Mouse (Mus musculus) midbrain, embryonic 16.5 days (tissue): ENCODE measurements around the gene Ppp1r32. TPM values are rescaled to one million over a fixed set of nuclear protein-coding genes. Genes with fewer than 3 reads are reported as not detected.

ENCODE experiments used
- ATAC-seq: fragments of 200-750 bp; cut with Nextera tagmentation; 2 replicates; pipeline ENCODE4 v1.8.0; 2017; ENCODE audit warnings: moderate TSS enrichment
- H3K27ac ChIP-seq: fragments of 300-500 bp; sonication (generic); 2 replicates; pipeline ENCODE4 v1.5.1; 2014; ENCODE audit warnings: mild to moderate bottlenecking, low read length, mixed read lengths
- H3K27me3 ChIP-seq: fragments of 300-500 bp; sonication (generic); 2 replicates; pipeline ENCODE4 v1.6.1; 2014; ENCODE audit warnings: low read depth, low read length, mixed read lengths; ENCODE audit not compliant: control insufficient read depth, insufficient read depth
- H3K36me3 ChIP-seq: fragments of 300-500 bp; sonication (generic); 2 replicates; pipeline ENCODE4 v1.6.1; 2014; ENCODE audit warnings: mild to moderate bottlenecking, low read length, moderate library complexity, mixed read lengths; ENCODE audit not compliant: control insufficient read depth, insufficient read depth
- H3K4me1 ChIP-seq: fragments of 300-500 bp; sonication (generic); 2 replicates; pipeline ENCODE4 v1.6.1; 2014; ENCODE audit warnings: mild to moderate bottlenecking, low read length, mixed read lengths; ENCODE audit not compliant: control insufficient read depth, insufficient read depth
- H3K4me2 ChIP-seq: fragments of 300-500 bp; sonication (generic); 2 replicates; pipeline ENCODE4 v1.6.1; 2014; ENCODE audit warnings: mild to moderate bottlenecking, low read length, mixed read lengths
- H3K4me3 ChIP-seq: fragments of 300-500 bp; sonication (generic); 2 replicates; pipeline ENCODE4 v1.5.1; 2014; ENCODE audit warnings: low read depth, mild to moderate bottlenecking, low read length, moderate library complexity, mixed read lengths
- H3K9ac ChIP-seq: fragments of 300-500 bp; sonication (generic); 2 replicates; pipeline ENCODE4 v1.6.1; 2014; ENCODE audit warnings: low read depth, low read length, mixed read lengths
- H3K9me3 ChIP-seq: fragments of 300-500 bp; sonication (generic); replicated peaks from 2 replicates; pipeline ENCODE4 v1.6.1; 2014; ENCODE audit warnings: mild to moderate bottlenecking, low read length, mixed read lengths; ENCODE audit not compliant: control insufficient read depth, poor library complexity, severe bottlenecking
- WGBS: fragments of 180-500 bp; shearing (Covaris S2); extraction: QIAGEN DNeasy Blood & Tissue Kit; methylation state at CpG from one replicate; pipeline ENCODE4 v1.1.7; 2014; 5-methylcytosine and 5-hydroxymethylcytosine counted together
- polyA plus RNA-seq: library from polyadenylated mRNA; unstranded; fragments of >200 nt; fragmentation: Nextera tagmentation; extraction: Ambion mirVana; gene quantifications from 2 replicates; pipeline ENCODE4 v1.2.1, GENCODE M21; 2015

Ppp1r32 gene
- polyA plus RNA-seq, 1 experiment from 2014 or later, result 5.9 TPM

- H3K9me3 ChIP-seq, result no peaks in the 10 kb centered on the region
- no peak overlapping the region for H3K4me3 ChIP-seq
- WGBS, result 85% methylated on average over 6 of the region's 6 CpGs
- 0 out of 2 replicates have a peak, but pooled peaks cover 6% of the 10 kb centered on the region for H3K36me3 ChIP-seq
- no peak overlapping the region for H3K9ac ChIP-seq
- no peak overlapping the region for H3K4me2 ChIP-seq
- H3K27ac ChIP-seq, result no peak overlapping the region
- H3K27me3 ChIP-seq, result no peaks in the 10 kb centered on the region
- ATAC-seq, result no peak
- no peaks in the 10 kb centered on the region for H3K4me1 ChIP-seq
Measured at GRCm38 (mm10) chr19:10510759-10511330, 28.1 kb upstream of the Ppp1r32 start.

GRCm38 (mm10) chr19:10502571-10502970, 19.8 kb upstream of the Ppp1r32 start:
- H3K36me3 ChIP-seq, result peaks cover 4% of the 10 kb centered on the region
- no peaks in the 10 kb centered on the region for H3K27me3 ChIP-seq
- H3K4me2 ChIP-seq, result no peak overlapping the region
- ATAC-seq, result peak; percentile 83
- H3K27ac ChIP-seq, result no peak overlapping the region
- H3K9ac ChIP-seq, result no peak overlapping the region
- H3K9me3 ChIP-seq, result no peaks in the 10 kb centered on the region
- H3K4me1 ChIP-seq, result no peaks in the 10 kb centered on the region
- 2% methylated on average over 4 of the region's 4 CpGs for WGBS
- no peak overlapping the region for H3K4me3 ChIP-seq

DNA sequence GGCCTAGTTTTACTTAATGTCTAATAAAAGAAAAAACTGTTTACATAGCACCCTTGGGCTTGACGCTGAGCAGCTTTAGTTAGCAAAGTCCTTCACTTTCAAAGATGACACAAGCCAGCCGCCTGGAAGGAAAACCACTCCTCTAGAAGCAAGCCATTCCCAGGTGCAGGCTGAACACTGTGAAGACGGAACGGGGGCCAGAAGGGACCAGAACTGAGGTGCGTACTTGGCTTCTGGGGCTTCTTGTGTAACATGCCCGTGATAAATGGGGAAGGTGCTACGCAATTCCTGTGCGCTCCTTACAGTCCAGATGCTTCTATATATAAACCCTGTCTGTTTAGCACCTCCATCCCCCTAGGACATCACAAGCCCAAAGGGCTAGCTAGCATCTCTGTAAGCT, 17.9 kb upstream of the Ppp1r32 start:
- H3K36me3 ChIP-seq, result peaks cover 2% of the 10 kb centered on the region
- H3K9ac ChIP-seq, result no peak overlapping the region
- WGBS, result 95% methylated on average over 8 of the region's 8 CpGs
- H3K27ac ChIP-seq, result no peak overlapping the region
- peaks cover 4% of the 10 kb centered on the region; the same call in 1 of the 2 replicates for H3K4me1 ChIP-seq
- no peaks in the 10 kb centered on the region for H3K27me3 ChIP-seq
- H3K4me2 ChIP-seq, result no peak overlapping the region
- H3K9me3 ChIP-seq, result no peaks in the 10 kb centered on the region
- no peak for ATAC-seq
- no peak overlapping the region for H3K4me3 ChIP-seq

DNA sequence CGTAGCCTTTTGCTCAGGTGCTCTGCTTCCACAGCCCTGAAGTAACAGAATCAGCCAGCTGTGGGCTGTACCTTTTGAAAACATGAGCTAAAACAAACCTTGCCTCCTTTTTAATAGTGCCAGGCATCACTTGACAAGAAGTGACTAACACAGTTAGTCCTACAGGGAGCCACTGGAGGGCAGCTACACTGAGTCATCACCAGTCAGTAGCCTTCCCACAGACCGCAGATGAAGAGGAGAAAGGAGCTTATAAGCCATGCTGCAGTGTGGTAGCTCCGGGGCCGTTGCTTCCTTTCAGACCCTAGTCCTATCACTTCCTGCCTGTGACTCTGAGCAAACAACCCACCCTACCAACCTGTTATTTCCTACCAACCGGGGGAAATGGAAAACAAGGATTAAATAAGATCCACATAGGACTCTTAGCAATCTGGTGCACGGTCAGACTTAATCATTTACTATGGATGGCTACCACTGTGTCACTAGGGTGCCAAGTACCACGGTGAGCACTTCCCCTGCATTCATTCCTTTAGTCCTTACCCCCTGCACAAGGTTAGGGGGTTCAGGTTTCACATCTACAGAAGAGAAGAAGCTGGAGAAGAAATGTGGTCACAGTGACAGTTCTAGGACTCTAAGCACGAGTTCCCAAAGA, 14.9 kb upstream of the Ppp1r32 start:
- Histone ChIP-seq H3K9me3 (no peaks in the 10 kb centered on the region), H3K4me1 (peaks cover 4% of the 10 kb centered on the region; the same call in 1 of the 2 replicates), H3K4me2 (no peak overlapping the region), H3K27me3 (no peaks in the 10 kb centered on the region), H3K27ac (peak overlapping the region; percentile 8; the same call in 1 of the 2 replicates), H3K36me3 (no peaks in the 10 kb centered on the region; the same call in none of the 2 replicates), H3K4me3 (no peak overlapping the region), H3K9ac (no peak overlapping the region)
- WGBS, result 54% methylated on average over 8 of the region's 8 CpGs
- peak; percentile 52 for ATAC-seq

DNA sequence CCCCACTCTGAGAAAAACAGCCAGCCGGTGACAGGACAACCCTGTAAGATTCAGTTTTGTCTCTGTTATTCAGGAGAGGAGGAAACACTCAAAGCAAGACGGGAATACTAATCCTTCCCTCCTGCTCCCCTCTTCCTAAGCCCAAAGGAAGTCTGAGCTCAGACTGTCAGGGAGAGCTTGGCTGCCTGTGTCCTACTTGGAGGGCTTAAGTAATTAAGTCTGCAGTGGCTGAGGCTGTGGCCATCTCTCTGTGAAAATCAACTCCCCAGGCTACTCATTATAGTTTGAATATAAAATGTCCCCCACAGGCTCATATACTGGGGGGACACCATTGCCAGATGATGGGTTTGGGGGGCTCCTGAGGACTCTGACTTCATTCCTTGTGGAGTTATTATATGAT, 14.2 kb upstream of the Ppp1r32 start:
- peak; percentile 47; the same call in 1 of the 2 replicates for ATAC-seq
- H3K9ac ChIP-seq, result no peak overlapping the region
- no peak overlapping the region for H3K4me3 ChIP-seq
- H3K4me1 ChIP-seq, result peaks cover 4% of the 10 kb centered on the region; the same call in 1 of the 2 replicates
- WGBS, result 26% methylated on average over 2 of the region's 2 CpGs
- H3K27ac ChIP-seq, result peak overlapping the region; percentile 8; the same call in 1 of the 2 replicates
- no peak overlapping the region for H3K4me2 ChIP-seq
- H3K36me3 ChIP-seq, result no peaks in the 10 kb centered on the region; the same call in none of the 2 replicates
- no peaks in the 10 kb centered on the region for H3K27me3 ChIP-seq
- H3K9me3 ChIP-seq, result no peaks in the 10 kb centered on the region

- no peaks in the 10 kb centered on the region for H3K27me3 ChIP-seq
- WGBS, result 88% methylated on average over 1 of the region's 1 CpGs
- no peak overlapping the region for H3K4me3 ChIP-seq
- no peak overlapping the region for H3K27ac ChIP-seq
- H3K9me3 ChIP-seq, result no peaks in the 10 kb centered on the region
- H3K9ac ChIP-seq, result no peak overlapping the region
- peaks cover 4% of the 10 kb centered on the region; the same call in 1 of the 2 replicates for H3K4me1 ChIP-seq
- no peak for ATAC-seq
- no peaks in the 10 kb centered on the region; the same call in 1 of the 2 replicates for H3K36me3 ChIP-seq
- H3K4me2 ChIP-seq, result no peak overlapping the region
Measured at GRCm38 (mm10) chr19:10495670-10496069, 12.9 kb upstream of the Ppp1r32 start.

DNA sequence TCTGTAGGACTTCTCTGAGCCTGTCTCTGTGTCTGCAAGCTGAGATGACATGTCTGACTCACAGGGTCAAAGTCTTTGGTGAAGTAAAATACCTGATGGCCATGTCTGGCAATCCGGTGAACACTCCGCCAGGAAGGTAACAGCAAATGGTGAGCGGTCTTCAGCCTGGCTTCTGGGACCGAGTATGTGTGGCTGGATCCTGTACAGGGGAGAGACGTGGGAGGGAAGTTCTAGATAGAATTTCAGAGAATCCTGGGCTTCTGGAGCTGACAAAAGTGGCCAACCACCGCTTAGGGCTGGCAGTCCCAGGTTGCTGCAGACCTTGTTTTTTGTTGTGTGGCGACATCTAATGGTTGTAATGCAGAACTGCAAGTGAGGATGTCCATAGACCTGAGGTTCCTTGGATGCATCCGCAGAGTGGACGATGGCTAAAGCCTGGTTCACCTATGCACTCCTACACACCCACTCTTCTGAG, 3.6 kb upstream of the Ppp1r32 start:
- ATAC-seq, result peak; percentile 72
- Histone ChIP-seq H3K4me2 (no peak overlapping the region), H3K9ac (no peak overlapping the region), H3K27me3 (no peaks in the 10 kb centered on the region), H3K9me3 (no peaks in the 10 kb centered on the region), H3K27ac (no peak overlapping the region), H3K4me1 (peaks cover 10% of the 10 kb centered on the region), H3K4me3 (no peak overlapping the region), H3K36me3 (no peaks in the 10 kb centered on the region)
- WGBS, result 22% methylated on average over 9 of the region's 9 CpGs

DNA sequence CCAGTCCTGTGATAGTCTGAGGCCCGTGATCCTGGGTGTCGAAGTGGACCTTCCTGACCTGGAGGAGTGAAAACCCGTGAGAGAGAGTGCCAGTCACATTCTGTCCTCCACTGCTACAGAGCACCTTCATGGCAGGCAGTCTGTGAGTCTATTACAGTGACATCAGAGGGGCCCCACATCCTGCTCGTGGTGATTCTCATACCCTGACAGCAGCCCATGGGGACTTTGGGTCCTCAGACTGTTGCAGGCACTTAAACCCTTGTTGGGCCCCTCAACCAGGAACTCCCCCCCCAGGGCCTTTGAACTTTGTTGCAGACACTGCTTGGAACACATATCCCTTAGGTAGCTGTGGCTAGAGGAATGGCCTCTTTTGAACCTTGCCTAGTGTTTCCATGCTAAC, 3.2 kb downstream of the Ppp1r32 start:
- no peak overlapping the region for H3K27ac ChIP-seq
- 70% methylated on average over 4 of the region's 4 CpGs for WGBS
- no peaks in the 10 kb centered on the region for H3K36me3 ChIP-seq
- H3K27me3 ChIP-seq, result no peaks in the 10 kb centered on the region
- no peak for ATAC-seq
- H3K4me2 ChIP-seq, result no peak overlapping the region
- no peaks in the 10 kb centered on the region for H3K9me3 ChIP-seq
- H3K4me1 ChIP-seq, result peaks cover 10% of the 10 kb centered on the region
- H3K9ac ChIP-seq, result no peak overlapping the region
- H3K4me3 ChIP-seq, result no peak overlapping the region

DNA sequence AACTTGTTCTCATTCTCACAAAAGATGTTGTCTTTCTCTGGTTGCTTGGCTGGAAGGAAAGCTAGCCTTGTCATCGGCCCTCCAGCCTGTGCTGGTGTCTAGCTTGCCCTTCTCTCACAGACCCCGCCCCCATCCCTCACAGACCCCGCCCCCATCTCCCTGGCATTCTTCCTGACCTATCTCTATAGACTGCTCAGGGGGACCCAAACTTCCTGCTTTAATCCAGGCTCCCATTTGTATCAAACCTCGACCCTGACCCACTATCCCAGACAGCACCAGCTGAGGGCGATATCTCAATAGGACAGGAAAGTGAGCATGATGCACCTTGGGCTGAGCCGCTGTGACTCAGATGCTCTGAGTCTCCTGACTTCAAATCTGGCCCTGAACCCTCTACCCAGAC, 8.9 kb downstream of the Ppp1r32 start:
- no peak overlapping the region for H3K27ac ChIP-seq
- no peak overlapping the region for H3K4me2 ChIP-seq
- no peaks in the 10 kb centered on the region for H3K4me1 ChIP-seq
- no peak overlapping the region for H3K9ac ChIP-seq
- no peaks in the 10 kb centered on the region for H3K36me3 ChIP-seq
- 14% methylated on average over 6 of the region's 6 CpGs for WGBS
- no peak for ATAC-seq
- H3K27me3 ChIP-seq, result no peaks in the 10 kb centered on the region
- no peaks in the 10 kb centered on the region for H3K9me3 ChIP-seq
- H3K4me3 ChIP-seq, result no peak overlapping the region
